11 mouse cellular contexts compared by ENCODE assay signal in the genomic region with DNA sequence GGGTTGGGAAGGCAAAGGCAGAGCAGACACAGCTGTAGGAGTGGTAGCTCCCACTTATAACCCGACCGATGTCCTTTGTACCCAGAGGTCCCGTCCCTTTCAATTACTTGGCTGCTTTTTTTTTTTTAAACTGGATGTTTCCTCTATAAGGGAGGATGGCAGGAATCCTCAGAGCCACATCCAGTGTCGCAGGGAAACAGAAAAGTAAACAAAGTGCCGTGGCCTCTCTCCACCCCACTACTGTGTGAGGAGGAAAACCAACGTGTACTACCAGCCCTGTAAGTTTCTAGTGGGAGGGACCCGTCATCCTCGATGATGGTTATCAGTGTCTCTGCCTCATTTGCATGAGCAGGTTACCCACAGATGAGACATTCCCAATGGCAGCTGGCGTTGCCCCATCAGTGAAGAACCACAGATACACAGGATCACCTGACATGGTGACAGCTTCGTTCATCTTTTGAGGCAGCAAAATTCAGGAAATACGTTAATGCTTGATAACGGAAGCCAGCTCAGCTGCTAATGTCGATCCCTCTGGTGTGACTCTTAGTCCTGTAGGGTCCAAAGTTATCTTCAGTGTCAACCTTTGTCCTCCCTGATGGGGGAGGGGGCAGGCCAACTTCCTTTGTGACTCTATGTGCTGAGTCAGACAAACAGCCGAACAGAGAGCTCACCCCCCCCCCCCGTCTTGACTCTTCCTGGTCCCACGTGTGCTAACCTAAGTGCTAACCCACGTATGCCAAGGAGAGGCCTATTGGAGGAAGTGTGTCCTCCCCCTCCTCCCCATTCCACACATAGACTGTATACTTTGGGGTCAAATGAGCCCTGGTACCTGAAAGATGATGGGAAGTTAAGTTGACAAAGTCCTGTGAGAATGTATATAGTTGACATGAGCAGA. TPM values are rescaled to one million over a fixed set of nuclear protein-coding genes. Genes with fewer than 3 reads are reported as not detected.
DNase-seq lines count a peak whose midpoint lies in the region; ATAC-seq and TF ChIP-seq lines count a peak whose summit lies in the region.
"Had no signal": no experiment of that assay in that cellular context is flagged by ENCODE, and none has a peak within 500 bp of the region (broad histone marks: within the 10 kb centered on the region; RNA-seq: fewer than 3 reads in every experiment).

No protein-coding gene starts in this region.

- H3K4me1 ChIP-seq in CH12.LX (ENCODE audit: control insufficient read depth in 1 of 2, insufficient read depth in 2 of 2): peaks cover 53 to 85% of the 10 kb centered on the region in 2 experiments
- H3K4me1 ChIP-seq in embryonic facial prominence, embryonic 10.5 days: peaks cover 31% of the 10 kb centered on the region
- peaks cover 8% of the 10 kb centered on the region; the same call in 1 of the 2 replicates for H3K4me1 ChIP-seq in hindbrain, embryonic 10.5 days (replicated peaks)

- H3K4me3 ChIP-seq in CH12.LX (replicated peaks in 1 of 3; ENCODE audit: low read depth in 2 of 3, low read length in 2 of 3, poor library complexity in 1 of 3): no peak overlapping the region
- no peak overlapping the region for H3K4me3 ChIP-seq in embryonic facial prominence, embryonic 10.5 days
- no peak overlapping the region for H3K4me3 ChIP-seq in hindbrain, embryonic 10.5 days
- H3K4me3 ChIP-seq: heart, embryonic 15.5 days had no signal

- dilution Hi-C loops in CH12.LX (cut with MboI; ENCODE audit: extremely low pct_ligation_motif_present, extremely low pct_unique_long_range_greater_than_20kb, low sequenced_read_pairs): no loop called here

- TF ChIP-seq RAD21 in CH12.LX (IDR thresholded peaks at IDR 0.05; ENCODE audit: low read depth, low read length): no peak

- in situ Hi-C loops in CH12.LX (cut with MboI; ENCODE audit: low pct_ligation_motif_present, low pct_unique_long_range_greater_than_20kb, low sequenced_read_pairs): no loop called here

- no peak for TF ChIP-seq CTCF in CH12.LX (conservative IDR thresholded peaks at IDR 0.05 in 1 of 2, IDR thresholded peaks at IDR 0.05 in 1 of 2; ENCODE audit: low read depth in 2 of 2, low read length in 2 of 2)

- TF ChIP-seq EP300 in CH12.LX (IDR thresholded peaks at IDR 0.05; ENCODE audit: low read length): peak; percentile 17; the same call in 1 of the 2 replicates

- no peaks in the 10 kb centered on the region for H3K27me3 ChIP-seq in CH12.LX (replicated peaks)
- H3K27me3 ChIP-seq in embryonic facial prominence, embryonic 10.5 days (replicated peaks; ENCODE audit: low read depth, poor library complexity, severe bottlenecking): 0 out of 2 replicates have a peak, but pooled peaks cover 6% of the 10 kb centered on the region
- no peaks in the 10 kb centered on the region for H3K27me3 ChIP-seq in hindbrain, embryonic 10.5 days (ENCODE audit: insufficient read depth, poor library complexity, severe bottlenecking)
- H3K27me3 ChIP-seq: heart, embryonic 15.5 days had no signal

- ATAC-seq in neutrophil, adult 5-6 weeks (ENCODE audit: extremely low read depth, insufficient number of reproducible peaks, low FRiP score, poor library complexity, severe bottlenecking): peak; percentile 28
- ATAC-seq: forebrain, embryonic 14.5 days had no signal

- TF ChIP-seq POLR2A in CH12.LX (IDR thresholded peaks at IDR 0.05; ENCODE audit: low read depth, low read length): no peak

- H3K27ac ChIP-seq in CH12.LX (ENCODE audit: insufficient read depth, low read depth): peak overlapping the region; percentile 64
- no peak overlapping the region for H3K27ac ChIP-seq in embryonic facial prominence, embryonic 10.5 days (replicated peaks)
- no peak overlapping the region for H3K27ac ChIP-seq in hindbrain, embryonic 10.5 days
- H3K27ac ChIP-seq: heart, embryonic 15.5 days had no signal

- H3K36me3 ChIP-seq in CH12.LX (replicated peaks in 1 of 2; ENCODE audit: control insufficient read depth in 1 of 2, insufficient read depth in 1 of 2, low read length in 1 of 2): peaks cover 0 to 4% of the 10 kb centered on the region in 2 experiments
- no peaks in the 10 kb centered on the region for H3K36me3 ChIP-seq in embryonic facial prominence, embryonic 10.5 days (replicated peaks)
- no peaks in the 10 kb centered on the region for H3K36me3 ChIP-seq in hindbrain, embryonic 10.5 days
- H3K36me3 ChIP-seq: heart, embryonic 15.5 days had no signal

- H3K9me3 ChIP-seq in CH12.LX (replicated peaks; ENCODE audit: low read length): no peaks in the 10 kb centered on the region
- no peaks in the 10 kb centered on the region for H3K9me3 ChIP-seq in embryonic facial prominence, embryonic 10.5 days
- H3K9me3 ChIP-seq in hindbrain, embryonic 10.5 days: no peaks in the 10 kb centered on the region
- H3K9me3 ChIP-seq: heart, embryonic 15.5 days had no signal

- H3K79me2 ChIP-seq in CH12.LX (replicated peaks; ENCODE audit: control insufficient read depth, extremely low read depth, insufficient read depth, poor library complexity, severe bottlenecking): no peaks in the 10 kb centered on the region

- no peak overlapping the region for H3K9ac ChIP-seq in CH12.LX (ENCODE audit: insufficient read depth, low read depth)
- H3K9ac ChIP-seq: heart, embryonic 15.5 days had no signal

- no peak overlapping the region for H3K4me2 ChIP-seq in CH12.LX (ENCODE audit: insufficient read depth, low read depth, poor library complexity, severe bottlenecking)
- H3K4me2 ChIP-seq: heart, embryonic 15.5 days had no signal

- peak; percentile 84 for DNase-seq in CD4-positive helper T cell, adult 2 months (ENCODE audit: low read depth, low spot score)
- peak; percentile 70 for DNase-seq in CH12.LX (ENCODE audit: extremely low read depth)
- peak; percentile 47 for DNase-seq in liver
- DNase-seq in embryonic facial prominence, embryonic 10.5 days (ENCODE audit: low spot score): no peak
- no peak for DNase-seq in right cerebral cortex, postnatal 4 days
- DNase-seq in hindbrain, embryonic 10.5 days (ENCODE audit: low spot score): no peak
- DNase-seq: cerebellum, adult 8-10 months; lung, postnatal 10 days had no signal

- 82% methylated on average over 17 of the region's 17 CpGs for WGBS in embryonic facial prominence, embryonic 10.5 days
- WGBS in hindbrain, embryonic 10.5 days: 77% methylated on average over 17 of the region's 17 CpGs

TF ChIP-seq in CH12.LX, 34 proteins besides CTCF, POLR2A, EP300 and RAD21 (continues in another document):
- no peak for TF ChIP-seq JUND (conservative IDR thresholded peaks at IDR 0.05; ENCODE audit: low read depth, low read length)
- TF ChIP-seq KAT2A (IDR thresholded peaks at IDR 0.05; ENCODE audit: insufficient replicate concordance, low read length): no peak
- TF ChIP-seq HCFC1 (IDR thresholded peaks at IDR 0.05; ENCODE audit: low read depth, low read length): no peak
- no peak for TF ChIP-seq USF1 (IDR thresholded peaks at IDR 0.05; ENCODE audit: low read depth, low read length)
- no peak for TF ChIP-seq ZKSCAN1 (IDR thresholded peaks at IDR 0.05; ENCODE audit: borderline replicate concordance, low read depth, low read length)
- TF ChIP-seq ZNF384 (IDR thresholded peaks at IDR 0.05; ENCODE audit: low read depth, low read length): no peak
- TF ChIP-seq ZMIZ1 (IDR thresholded peaks at IDR 0.05; ENCODE audit: low read depth, low read length): no peak
- TF ChIP-seq JUN (IDR thresholded peaks at IDR 0.05; ENCODE audit: insufficient read depth, low read depth, low read length): no peak
- no peak for TF ChIP-seq GABPA (IDR thresholded peaks at IDR 0.05; ENCODE audit: insufficient replicate concordance, low read depth, low read length)
- no peak for TF ChIP-seq USF2 (conservative IDR thresholded peaks at IDR 0.05; ENCODE audit: low read depth, low read length)
- TF ChIP-seq CHD2 (IDR thresholded peaks at IDR 0.05; ENCODE audit: low read length): peak; percentile 32; the same call in 1 of the 2 replicates
- no peak for TF ChIP-seq UBTF (IDR thresholded peaks at IDR 0.05; ENCODE audit: low read depth, low read length)
- peak; percentile 63 for TF ChIP-seq BHLHE40 (IDR thresholded peaks at IDR 0.05; ENCODE audit: low read depth, low read length)
- 0 out of 2 replicates have a peak, but pooled peaks have one; percentile 23 for TF ChIP-seq TCF12 (IDR thresholded peaks at IDR 0.05; ENCODE audit: low read depth, low read length)
- no peak for TF ChIP-seq IRF4 (IDR thresholded peaks at IDR 0.05; ENCODE audit: low read depth, low read length)
- peak; percentile 70; the same call in 1 of the 2 replicates for TF ChIP-seq MAFK (IDR thresholded peaks at IDR 0.05; ENCODE audit: insufficient replicate concordance, low read length)
- TF ChIP-seq MAX (IDR thresholded peaks at IDR 0.05; ENCODE audit: low read length): peak; percentile 39; the same call in 1 of the 2 replicates
- no peak for TF ChIP-seq NRF1 (IDR thresholded peaks at IDR 0.05; ENCODE audit: low read depth, low read length)
- TF ChIP-seq ELF1 (IDR thresholded peaks at IDR 0.05; ENCODE audit: low read depth, low read length): no peak; the same call in 1 of the 2 replicates
- no peak for TF ChIP-seq MYC (IDR thresholded peaks at IDR 0.05; ENCODE audit: low read depth, low read length)
- TF ChIP-seq SMC3 (IDR thresholded peaks at IDR 0.05; ENCODE audit: low read depth, low read length): no peak
- no peak for TF ChIP-seq MAZ (IDR thresholded peaks at IDR 0.05; ENCODE audit: low read depth, low read length)
- no peak for TF ChIP-seq PAX5 (IDR thresholded peaks at IDR 0.05; ENCODE audit: low read length)
- no peak for TF ChIP-seq NELFE (IDR thresholded peaks at IDR 0.05; ENCODE audit: low read depth, low read length)
- TF ChIP-seq MEF2A (IDR thresholded peaks at IDR 0.05; ENCODE audit: borderline replicate concordance, low read depth, low read length): no peak
- no peak for TF ChIP-seq E2F4 (IDR thresholded peaks at IDR 0.05; ENCODE audit: insufficient replicate concordance, low read depth, low read length)
- TF ChIP-seq POLR2AphosphoS2 (IDR thresholded peaks at IDR 0.05; ENCODE audit: low read depth, low read length): no peak
- TF ChIP-seq MXI1 (IDR thresholded peaks at IDR 0.05; ENCODE audit: low read depth, low read length): no peak; the same call in none of the 2 replicates
- no peak for TF ChIP-seq CHD1 (IDR thresholded peaks at IDR 0.05; ENCODE audit: low read depth, low read length)
- TF ChIP-seq ETS1 (conservative IDR thresholded peaks at IDR 0.05; ENCODE audit: low read depth, low read length): peak; percentile 70; the same call in 1 of the 2 replicates
- TF ChIP-seq RCOR1 (conservative IDR thresholded peaks at IDR 0.05; ENCODE audit: low read depth, low read length): no peak

RNA-seq across cellular contexts. Expression of a gene that starts 39.1 kb away (rescaled TPM):
- total RNA-seq in CH12.LX (2012; rRNA removed) (17.1 TPM in 2 replicates), CH12.LX (2014; rRNA removed) (16.3 and 17.0 TPM in 2 replicates)
- polyA plus RNA-seq in CH12.LX (2012; ENCODE audit: insufficient read length, low read depth): 26.3 and 29.7 TPM in 2 replicates
- total RNA-seq in neutrophil, adult 5-6 weeks (2017): 60.4 and 73.9 TPM in 2 replicates
- polyA plus RNA-seq in embryonic facial prominence, embryonic 10.5 days (2016; fragmentation: Nextera tagmentation; extraction: Ambion mirVana): 16.3 and 19.5 TPM in 2 replicates
- 12.7 and 14.5 TPM in 2 replicates for polyA plus RNA-seq in hindbrain, embryonic 10.5 days (2016; fragmentation: Nextera tagmentation; extraction: Ambion mirVana)

Comparison
In these comparisons a context has a peak if more than half of its experiments do, and no peak if none do; other contexts are left out.
1. DNase-seq: peak in CD4-positive helper T cell, adult 2 months (single experiment), CH12.LX (single experiment) and liver (single experiment); none in embryonic facial prominence, embryonic 10.5 days (single experiment), right cerebral cortex, postnatal 4 days (single experiment) and hindbrain, embryonic 10.5 days (single experiment).